Comparison of ENCODE assay signal across 11 mouse cellular contexts in the genomic region with DNA sequence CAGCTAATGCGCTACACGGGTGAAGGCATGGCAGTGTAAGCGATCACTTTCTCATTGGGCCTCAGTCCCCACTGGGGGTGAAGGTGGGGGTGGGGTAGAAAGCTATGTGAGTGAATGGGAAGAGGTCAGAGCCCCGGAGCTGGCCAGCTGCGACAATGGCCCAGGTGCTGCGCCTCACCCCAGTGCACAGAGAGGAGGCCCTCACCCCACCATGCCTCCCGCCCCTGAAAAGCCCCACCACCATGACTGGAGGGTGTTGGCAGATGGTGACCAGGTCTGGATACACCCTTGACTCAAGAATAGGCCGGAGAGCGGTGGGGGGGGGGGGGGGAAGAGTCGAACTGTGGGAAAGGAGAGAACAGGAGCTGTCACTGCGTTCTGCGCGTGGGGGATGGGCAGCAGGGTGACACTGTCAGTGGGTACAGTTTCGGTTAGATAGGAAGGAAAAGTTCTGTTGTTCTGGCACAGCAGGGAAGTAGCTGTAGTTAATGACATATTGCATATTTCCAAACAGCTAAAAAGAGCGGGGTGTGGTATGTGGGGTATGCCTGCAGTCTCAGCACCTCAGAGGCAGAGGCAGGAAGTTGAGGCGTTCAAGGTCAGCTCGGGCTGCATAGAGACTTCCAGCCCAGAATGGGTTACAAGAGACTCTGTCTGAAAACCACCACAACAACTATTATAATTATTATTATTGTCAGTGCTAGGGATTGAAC. TPM values are rescaled to one million over a fixed set of nuclear protein-coding genes. Genes with fewer than 3 reads are reported as not detected.
A peak's percentile ranks its signal among the peaks of the same experiment; 100 is the strongest.
DNase-seq lines count a peak whose midpoint lies in the region; ATAC-seq and TF ChIP-seq lines count a peak whose summit lies in the region.
"Had no signal": no experiment of that assay in that cellular context is flagged by ENCODE, and none has a peak within 500 bp of the region (broad histone marks: within the 10 kb centered on the region; RNA-seq: fewer than 3 reads in every experiment).

No protein-coding gene starts in this region.

- no peak for TF ChIP-seq POLR2A in bone marrow macrophage, adult 2 months (IDR thresholded peaks at IDR 0.05; ENCODE audit: borderline replicate concordance, low read depth, low read length)

- no peak overlapping the region for H3K4me3 ChIP-seq in hindbrain, postnatal 0 days (ENCODE audit: low read length)
- no peak overlapping the region for H3K4me3 ChIP-seq in hindbrain, embryonic 12.5 days
- no peak overlapping the region for H3K4me3 ChIP-seq in neural tube, embryonic 11.5 days (ENCODE audit: low read depth, low read length)
- no peak overlapping the region for H3K4me3 ChIP-seq in bone marrow macrophage, adult 2 months (ENCODE audit: insufficient read depth, low read length)
- H3K4me3 ChIP-seq: embryonic facial prominence, embryonic 15.5 days had no signal

- TF ChIP-seq CTCF in hindbrain, postnatal 0 days (IDR thresholded peaks at IDR 0.05; ENCODE audit: low read depth): no peak
- no peak for TF ChIP-seq CTCF in bone marrow macrophage, adult 2 months (IDR thresholded peaks at IDR 0.05; ENCODE audit: low read depth, low read length)

- no peaks in the 10 kb centered on the region for H3K27me3 ChIP-seq in hindbrain, postnatal 0 days (ENCODE audit: insufficient read depth, low read length)
- H3K27me3 ChIP-seq in hindbrain, embryonic 12.5 days: no peaks in the 10 kb centered on the region
- H3K27me3 ChIP-seq in neural tube, embryonic 11.5 days (ENCODE audit: control insufficient read depth, insufficient read depth, low read length): no peaks in the 10 kb centered on the region
- H3K27me3 ChIP-seq: embryonic facial prominence, embryonic 15.5 days had no signal

- H3K4me1 ChIP-seq in hindbrain, postnatal 0 days (ENCODE audit: insufficient read depth, low read length): no peaks in the 10 kb centered on the region
- peaks cover 10% of the 10 kb centered on the region for H3K4me1 ChIP-seq in hindbrain, embryonic 12.5 days
- H3K4me1 ChIP-seq in neural tube, embryonic 11.5 days (ENCODE audit: control insufficient read depth, insufficient read depth, low read length): 0 out of 2 replicates have a peak, but pooled peaks cover 5% of the 10 kb centered on the region
- H3K4me1 ChIP-seq in bone marrow macrophage, adult 2 months (ENCODE audit: control insufficient read depth, insufficient read depth, low read length): peaks cover 25% of the 10 kb centered on the region
- H3K4me1 ChIP-seq: embryonic facial prominence, embryonic 15.5 days had no signal

- H3K9me3 ChIP-seq in hindbrain, postnatal 0 days (ENCODE audit: low read length): no peaks in the 10 kb centered on the region
- H3K9me3 ChIP-seq in hindbrain, embryonic 12.5 days (replicated peaks): no peaks in the 10 kb centered on the region
- H3K9me3 ChIP-seq in neural tube, embryonic 11.5 days (ENCODE audit: control insufficient read depth, low read length): no peaks in the 10 kb centered on the region; the same call in 1 of the 2 replicates
- H3K9me3 ChIP-seq: embryonic facial prominence, embryonic 15.5 days had no signal

- WGBS in hindbrain, postnatal 0 days: 45% methylated on average over 16 of the region's 17 CpGs
- WGBS in hindbrain, embryonic 12.5 days: 40% methylated on average over 16 of the region's 17 CpGs
- 56% methylated on average over 16 of the region's 17 CpGs for WGBS in neural tube, embryonic 11.5 days

- 0 out of 2 replicates have a peak, but pooled peaks have one; percentile 9 for ATAC-seq in hindbrain, postnatal 0 days
- no peak for ATAC-seq in hindbrain, embryonic 12.5 days (ENCODE audit: low FRiP score)
- ATAC-seq in neural tube, embryonic 11.5 days (ENCODE audit: insufficient read depth, low FRiP score, low TSS enrichment): peak; percentile 41; the same call in 1 of the 2 replicates

- H3K36me3 ChIP-seq in hindbrain, postnatal 0 days (ENCODE audit: insufficient read depth, low read length): no peaks in the 10 kb centered on the region
- no peaks in the 10 kb centered on the region for H3K36me3 ChIP-seq in hindbrain, embryonic 12.5 days
- H3K36me3 ChIP-seq in neural tube, embryonic 11.5 days (ENCODE audit: control insufficient read depth, insufficient read depth, low read length): no peaks in the 10 kb centered on the region
- H3K36me3 ChIP-seq: embryonic facial prominence, embryonic 15.5 days had no signal

- H3K9ac ChIP-seq in hindbrain, postnatal 0 days (replicated peaks; ENCODE audit: low read length): no peak overlapping the region
- no peak overlapping the region for H3K9ac ChIP-seq in hindbrain, embryonic 12.5 days
- no peak overlapping the region for H3K9ac ChIP-seq in neural tube, embryonic 11.5 days (ENCODE audit: low read length)
- H3K9ac ChIP-seq: embryonic facial prominence, embryonic 15.5 days had no signal

- DNase-seq in hindbrain, postnatal 0 days (ENCODE audit: low spot score): no peak
- DNase-seq in neural tube, embryonic 11.5 days (ENCODE audit: low spot score): peak; percentile 30
- DNase-seq in neural tube, embryonic 10.5 days (ENCODE audit: extremely low spot score, low spot score): no peak
- peak; percentile 31 to 33 for DNase-seq in monocyte, adult 2 months (ENCODE audit: low read depth in 1 of 2, low spot score in 2 of 2)
- DNase-seq in gastrocnemius, postnatal 4 days (ENCODE audit: low spot score in 2 of 2): no peak
- DNase-seq: adrenal gland, postnatal 10 days; cerebellum, adult 11-12 months; thymus, postnatal 25 days had no signal

- H3K4me2 ChIP-seq in hindbrain, postnatal 0 days (ENCODE audit: low read depth, low read length): no peak overlapping the region
- no peak overlapping the region for H3K4me2 ChIP-seq in hindbrain, embryonic 12.5 days (replicated peaks)
- H3K4me2 ChIP-seq in neural tube, embryonic 11.5 days (ENCODE audit: low read depth): no peak overlapping the region
- H3K4me2 ChIP-seq: embryonic facial prominence, embryonic 15.5 days had no signal

- H3K27ac ChIP-seq in hindbrain, postnatal 0 days: no peak overlapping the region
- H3K27ac ChIP-seq in hindbrain, embryonic 12.5 days: no peak overlapping the region
- no peak overlapping the region for H3K27ac ChIP-seq in neural tube, embryonic 11.5 days (ENCODE audit: low read depth, low read length)
- peak overlapping the region; percentile 54 for H3K27ac ChIP-seq in bone marrow macrophage, adult 2 months (ENCODE audit: insufficient read depth, low read depth, low read length)
- H3K27ac ChIP-seq: embryonic facial prominence, embryonic 15.5 days had no signal

RNA-seq across cellular contexts. Expression of a gene that starts 34.6 kb away (rescaled TPM):
- 38.4 and 40.4 TPM in 2 replicates for total RNA-seq in hindbrain, postnatal 0 days (2014; rRNA removed)
- polyA plus RNA-seq in hindbrain, postnatal 0 days (2015; fragmentation: Nextera tagmentation; extraction: Ambion mirVana): 23.7 and 26.3 TPM in 2 replicates
- 39.8 and 40.8 TPM in 2 replicates for polyA plus RNA-seq in hindbrain, embryonic 12.5 days (2016; fragmentation: Nextera tagmentation; extraction: Ambion mirVana)
- 29.3 and 29.6 TPM in 2 replicates for polyA plus RNA-seq in neural tube, embryonic 11.5 days (2014; fragmentation: Nextera tagmentation; extraction: Ambion mirVana)
- 9.6 and 9.7 TPM in 2 replicates for polyA plus RNA-seq in bone marrow macrophage, adult 2 months (2012; ENCODE audit: insufficient read depth, insufficient read length, missing spikeins)
- total RNA-seq in gastrocnemius, postnatal 4 days (2021): 10 to 100 TPM; 10.7 to 11.4 TPM

RNA-seq across cellular contexts. Expression of a gene that starts 34.8 kb away (rescaled TPM):
- 141 and 142 TPM in 2 replicates for total RNA-seq in hindbrain, postnatal 0 days (2014; rRNA removed)
- polyA plus RNA-seq in hindbrain, postnatal 0 days (2015; fragmentation: Nextera tagmentation; extraction: Ambion mirVana): 14.6 and 14.8 TPM in 2 replicates
- polyA plus RNA-seq in hindbrain, embryonic 12.5 days (2016; fragmentation: Nextera tagmentation; extraction: Ambion mirVana): 16.5 and 17.1 TPM in 2 replicates
- 8.9 and 9.6 TPM in 2 replicates for polyA plus RNA-seq in neural tube, embryonic 11.5 days (2014; fragmentation: Nextera tagmentation; extraction: Ambion mirVana)
- 1.5 and 2.1 TPM in 2 replicates for polyA plus RNA-seq in bone marrow macrophage, adult 2 months (2012; ENCODE audit: insufficient read depth, insufficient read length, missing spikeins)
- 10 to 100 TPM; 14.6 to 17.1 TPM for total RNA-seq in gastrocnemius, postnatal 4 days (2021)

Comparison
In these comparisons a context has a peak if more than half of its experiments do, and no peak if none do; other contexts are left out.
1. DNase-seq: peak in neural tube, embryonic 11.5 days (single experiment) and monocyte, adult 2 months (2 of 2); none in hindbrain, postnatal 0 days (single experiment), neural tube, embryonic 10.5 days (single experiment) and gastrocnemius, postnatal 4 days (0 of 2).